Mouse (Mus musculus) limb, embryonic 11.5 days (tissue): Measurements from ENCODE around the gene Zfc3h1. TPM values are rescaled to one million over a fixed set of nuclear protein-coding genes. Genes with fewer than 3 reads are reported as not detected.

Experiments used
- ATAC-seq: fragments of 200-750 bp; cut with Nextera tagmentation; 2 replicates; pipeline ENCODE4 v1.8.0; 2017; ENCODE audit warnings: low read depth; ENCODE audit not compliant: insufficient number of reproducible peaks, low FRiP score, low TSS enrichment
- DNase-seq: peaks from one replicate; pipeline ENCODE4 v3.0.0-alpha.2; 2015; ENCODE audit warnings: low spot score
- H3K27ac ChIP-seq: fragments of 300-500 bp; sonication (generic); replicated peaks from 2 replicates; pipeline ENCODE4 v1.5.1; 2014; ENCODE audit warnings: low read depth, mild to moderate bottlenecking, low read length
- H3K27me3 ChIP-seq: fragments of 300-500 bp; sonication (generic); 2 replicates; pipeline ENCODE4 v1.6.1; 2014; ENCODE audit warnings: mild to moderate bottlenecking, low read length, mixed read lengths; ENCODE audit not compliant: control insufficient read depth, insufficient read depth
- H3K36me3 ChIP-seq: fragments of 300-500 bp; sonication (generic); 2 replicates; pipeline ENCODE4 v1.6.1; 2014; ENCODE audit warnings: mild to moderate bottlenecking, low read length, moderate library complexity, mixed read lengths; ENCODE audit not compliant: control insufficient read depth, insufficient read depth
- H3K4me1 ChIP-seq: fragments of 300-500 bp; sonication (generic); 2 replicates; pipeline ENCODE4 v1.6.1; 2014; ENCODE audit warnings: low read length, mixed read lengths; ENCODE audit not compliant: control insufficient read depth, insufficient read depth
- H3K4me2 ChIP-seq: fragments of 300-500 bp; sonication (generic); 2 replicates; pipeline ENCODE4 v1.6.1; 2014; ENCODE audit warnings: low read depth, mild to moderate bottlenecking, moderate library complexity; ENCODE audit not compliant: severe bottlenecking
- H3K4me3 ChIP-seq: fragments of 300-500 bp; sonication (generic); 2 replicates; pipeline ENCODE4 v1.5.1; 2014; ENCODE audit warnings: low read depth, low read length
- H3K9ac ChIP-seq: fragments of 300-500 bp; sonication (generic); 2 replicates; pipeline ENCODE4 v1.6.1; 2014; ENCODE audit warnings: mild to moderate bottlenecking, low read length
- H3K9me3 ChIP-seq: fragments of 300-500 bp; sonication (generic); 2 replicates; pipeline ENCODE4 v1.6.1; 2016; ENCODE audit warnings: low read length; ENCODE audit not compliant: control insufficient read depth
- WGBS: fragments of 180-500 bp; shearing (Covaris S2); extraction: QIAGEN DNeasy Blood & Tissue Kit; methylation state at CpG from one replicate; pipeline ENCODE4 v1.1.7; 2014; 5-methylcytosine and 5-hydroxymethylcytosine counted together
- polyA plus RNA-seq: library from polyadenylated mRNA; unstranded; fragments of >200 nt; fragmentation: Nextera tagmentation; extraction: Ambion mirVana; gene quantifications from 2 replicates; pipeline ENCODE4 v1.2.1, GENCODE M21; 2014

Zfc3h1 gene
- polyA plus RNA-seq, 1 experiment from 2014 or later, result 28.2 TPM

DNA sequence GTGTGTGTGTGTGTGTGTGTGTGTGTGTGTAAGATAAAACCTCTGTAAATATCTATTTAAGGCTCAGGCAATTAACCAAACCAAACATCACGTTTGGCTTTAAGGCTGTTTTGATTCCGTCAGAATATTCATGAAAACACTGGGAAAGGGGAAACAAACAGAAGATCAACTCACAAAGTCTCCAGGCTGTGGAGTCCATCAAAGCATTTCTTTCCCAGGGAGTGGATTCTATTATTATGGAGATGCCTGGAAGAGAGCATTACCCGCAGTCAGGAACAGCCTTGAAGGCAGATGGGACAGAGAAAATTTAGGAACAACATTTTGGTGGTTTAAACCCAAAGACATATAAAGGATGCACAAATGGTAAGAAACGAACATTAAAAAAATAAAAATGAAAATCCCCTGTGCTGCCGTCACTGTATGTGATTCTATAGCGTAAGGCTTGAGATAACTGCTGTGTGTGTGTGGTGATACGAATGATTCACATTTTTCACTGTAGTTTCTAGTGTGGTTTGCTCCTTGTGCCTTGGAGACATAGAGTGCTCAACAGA is 90.3 kb downstream of the Zfc3h1 start:
- DNase-seq (no peak), ATAC-seq (no peak)
- Histone ChIP-seq H3K27ac (no peak overlapping the region), H3K27me3 (no peaks in the 10 kb centered on the region), H3K9ac (no peak overlapping the region), H3K36me3 (no peaks in the 10 kb centered on the region), H3K9me3 (no peaks in the 10 kb centered on the region), H3K4me2 (no peak overlapping the region), H3K4me3 (no peak overlapping the region), H3K4me1 (peaks cover 3% of the 10 kb centered on the region; the same call in 1 of the 2 replicates)
- WGBS, result 71% methylated on average over 7 of the region's 7 CpGs

DNA sequence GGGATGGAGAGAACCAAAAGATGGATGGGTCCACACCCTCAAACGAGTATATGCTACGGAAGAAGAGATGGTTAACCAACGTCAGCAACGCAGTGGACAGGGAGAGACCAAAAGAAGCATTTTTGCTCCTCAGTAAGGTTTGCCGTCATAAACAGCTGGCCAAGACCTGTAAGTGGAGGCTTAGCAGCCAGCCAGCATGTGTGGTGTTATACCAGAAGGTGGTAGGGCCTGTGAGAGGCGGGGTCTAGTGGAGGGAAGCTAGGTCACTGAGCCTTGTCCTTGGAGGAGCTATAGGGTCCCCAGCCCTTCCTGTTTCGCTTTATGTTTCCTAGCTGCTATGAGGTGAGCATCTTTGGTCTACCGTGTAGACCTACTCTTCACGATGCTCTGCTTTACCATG is 91.7 kb downstream of the Zfc3h1 start:
- H3K27ac ChIP-seq, result no peak overlapping the region
- no peaks in the 10 kb centered on the region for H3K9me3 ChIP-seq
- DNase-seq (no peak), ATAC-seq (no peak)
- H3K4me2 ChIP-seq, result no peak overlapping the region
- no peaks in the 10 kb centered on the region for H3K27me3 ChIP-seq
- 87% methylated on average over 9 of the region's 9 CpGs for WGBS
- no peaks in the 10 kb centered on the region for H3K36me3 ChIP-seq
- H3K4me1 ChIP-seq, result peaks cover 3% of the 10 kb centered on the region; the same call in 1 of the 2 replicates
- H3K4me3 ChIP-seq, result no peak overlapping the region
- no peak overlapping the region for H3K9ac ChIP-seq

DNA sequence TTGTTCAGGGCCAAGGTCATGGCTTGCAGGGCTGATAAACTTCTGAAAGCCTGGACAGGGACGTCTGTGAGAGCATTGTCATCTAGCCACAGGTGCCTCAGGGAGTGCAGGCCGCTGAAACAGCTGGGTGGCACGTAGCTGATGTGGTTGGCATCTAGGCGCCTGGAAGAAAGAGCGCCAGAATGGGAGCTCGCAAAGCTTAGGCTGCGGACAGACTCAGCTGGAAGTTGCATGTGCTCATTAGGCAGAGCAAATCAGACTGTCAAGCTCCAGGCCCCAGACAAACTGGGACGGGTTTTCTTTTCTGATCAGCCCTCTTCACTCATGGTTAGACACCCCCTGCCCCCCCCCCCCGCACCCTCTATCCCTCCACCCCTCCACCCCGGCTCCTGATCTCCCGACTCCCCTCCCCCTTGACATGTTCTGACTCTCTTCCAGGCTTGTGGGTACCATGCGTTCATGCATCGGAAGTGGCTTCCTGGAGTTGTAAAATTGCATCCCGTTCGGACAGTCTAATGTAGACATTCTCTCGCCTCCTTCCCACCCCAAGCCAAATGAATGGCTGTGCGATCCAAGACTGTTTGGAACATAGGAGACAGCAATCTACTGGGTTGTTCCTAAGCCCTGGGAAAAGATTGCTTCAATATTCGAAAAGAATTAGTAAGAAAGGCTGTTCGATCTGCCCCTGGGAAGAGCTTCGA is 93.8 kb downstream of the Zfc3h1 start:
- Histone ChIP-seq H3K4me1 (peaks cover 3% of the 10 kb centered on the region; the same call in 1 of the 2 replicates), H3K36me3 (no peaks in the 10 kb centered on the region), H3K27ac (no peak overlapping the region), H3K4me3 (no peak overlapping the region), H3K9ac (no peak overlapping the region; the same call in 1 of the 2 replicates), H3K27me3 (no peaks in the 10 kb centered on the region), H3K9me3 (no peaks in the 10 kb centered on the region), H3K4me2 (peak overlapping the region; percentile 35)
- ATAC-seq, result peak; percentile 33; the same call in 1 of the 2 replicates
- 15% methylated on average over 19 of the region's 20 CpGs for WGBS
- DNase-seq, result peak; percentile 43

Other genes starting within 250 kb of the Zfc3h1 start
- 0.05 TPM in 1 of 2 replicates, not detected in the other for gene Tph2, start 199.9 kb upstream of the Zfc3h1 start, polyA plus RNA-seq
- gene Tbc1d15, start 133.5 kb upstream of the Zfc3h1 start, polyA plus RNA-seq, result 65.6 and 67.3 TPM in 2 replicates
- gene Rab21, start 69.4 kb upstream of the Zfc3h1 start, polyA plus RNA-seq, result 6.6 and 12.0 TPM in 2 replicates
- gene Tmem19, start 22.5 kb upstream of the Zfc3h1 start, polyA plus RNA-seq, result 25.8 and 28.2 TPM in 2 replicates
- 21.3 and 21.7 TPM in 2 replicates for gene Thap2, start 516 bp upstream of the Zfc3h1 start, polyA plus RNA-seq
- not detected in 2 replicates for gene A930009A15Rik, start 185.0 kb downstream of the Zfc3h1 start, polyA plus RNA-seq
- gene Lgr5, start 202.8 kb downstream of the Zfc3h1 start, polyA plus RNA-seq, result 4.3 and 5.5 TPM in 2 replicates